Mouse (Mus musculus): ENCODE results near the gene Zfp385c. TPM values are rescaled to one million over a fixed set of nuclear protein-coding genes. Genes with fewer than 3 reads are reported as not detected.

Zfp385c gene
- polyA plus RNA-seq, 1 experiment from 2014 or later = not detected

DNA sequence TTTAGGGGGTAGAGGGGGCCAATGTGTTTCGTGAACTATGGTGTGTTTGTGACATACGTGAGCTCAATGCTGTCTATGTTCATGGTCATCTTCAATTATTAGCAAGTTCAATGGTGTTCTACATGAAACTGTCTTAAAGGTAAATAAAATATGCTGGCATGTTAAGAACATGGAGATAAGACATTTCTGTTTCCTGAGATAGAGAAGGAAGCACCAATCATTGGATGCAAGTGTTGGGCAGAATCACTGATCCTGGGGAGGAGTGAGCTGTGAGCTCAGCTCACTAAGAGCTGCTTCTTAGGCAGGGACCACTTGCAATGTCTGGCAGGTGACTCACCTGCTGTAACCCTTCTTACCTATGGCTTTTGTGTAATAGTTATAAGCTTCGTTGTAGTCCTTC lies 90.9 kb downstream of the Zfp385c start:
- H3K27me3 ChIP-seq (ENCODE audit: control insufficient read depth, insufficient read depth, low read length) = no peaks in the 10 kb centered on the region
- no peaks in the 10 kb centered on the region for H3K9me3 ChIP-seq (ENCODE audit: control insufficient read depth, low read length)
- H3K36me3 ChIP-seq (ENCODE audit: control insufficient read depth, insufficient read depth, low read length) = peaks cover 18% of the 10 kb centered on the region
- H3K4me2 ChIP-seq (ENCODE audit: low read depth) = no peak overlapping the region
- H3K4me1 ChIP-seq (ENCODE audit: control insufficient read depth, insufficient read depth, low read length) = no peaks in the 10 kb centered on the region
- ATAC-seq (ENCODE audit: insufficient read depth, low FRiP score, low TSS enrichment) = no peak
- no peak overlapping the region for H3K27ac ChIP-seq (ENCODE audit: low read depth, low read length)
- no peak overlapping the region for H3K9ac ChIP-seq (ENCODE audit: low read length)
- H3K4me3 ChIP-seq (ENCODE audit: low read depth, low read length) = no peak overlapping the region
- no peak for DNase-seq (ENCODE audit: low spot score)
- WGBS = 90% methylated on average over 3 of the region's 3 CpGs

DNA sequence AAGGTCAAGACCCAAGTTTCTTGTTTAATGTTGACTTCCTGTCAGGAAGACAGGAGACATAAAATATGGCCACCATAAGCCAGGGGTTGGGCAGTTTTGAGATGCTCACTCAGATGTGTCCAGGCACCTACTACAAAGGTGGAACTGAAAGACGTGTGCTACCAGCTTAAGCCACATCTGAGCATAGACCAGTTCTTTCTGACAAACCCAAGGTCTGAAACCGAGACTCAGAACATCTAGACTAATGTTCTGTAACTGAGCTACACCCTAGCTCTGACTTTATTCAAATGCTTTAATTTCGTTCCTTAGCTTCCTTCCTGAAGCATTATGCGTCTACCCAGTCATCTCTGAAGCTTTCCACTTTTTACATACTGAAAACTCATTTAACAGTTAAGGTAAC lies 94.2 kb downstream of the Zfp385c start:
- ATAC-seq (ENCODE audit: insufficient read depth, low FRiP score, low TSS enrichment) = no peak
- no peak for DNase-seq (ENCODE audit: low spot score)
- no peak overlapping the region for H3K4me3 ChIP-seq (ENCODE audit: low read depth, low read length)
- peaks cover 22% of the 10 kb centered on the region for H3K36me3 ChIP-seq (ENCODE audit: control insufficient read depth, insufficient read depth, low read length)
- no peaks in the 10 kb centered on the region for H3K9me3 ChIP-seq (ENCODE audit: control insufficient read depth, low read length)
- no peaks in the 10 kb centered on the region for H3K4me1 ChIP-seq (ENCODE audit: control insufficient read depth, insufficient read depth, low read length)
- H3K27ac ChIP-seq (ENCODE audit: low read depth, low read length) = no peak overlapping the region
- WGBS = 89% methylated on average over 4 of the region's 4 CpGs
- H3K4me2 ChIP-seq (ENCODE audit: low read depth) = no peak overlapping the region
- no peaks in the 10 kb centered on the region for H3K27me3 ChIP-seq (ENCODE audit: control insufficient read depth, insufficient read depth, low read length)
- H3K9ac ChIP-seq (ENCODE audit: low read length) = no peak overlapping the region

DNA sequence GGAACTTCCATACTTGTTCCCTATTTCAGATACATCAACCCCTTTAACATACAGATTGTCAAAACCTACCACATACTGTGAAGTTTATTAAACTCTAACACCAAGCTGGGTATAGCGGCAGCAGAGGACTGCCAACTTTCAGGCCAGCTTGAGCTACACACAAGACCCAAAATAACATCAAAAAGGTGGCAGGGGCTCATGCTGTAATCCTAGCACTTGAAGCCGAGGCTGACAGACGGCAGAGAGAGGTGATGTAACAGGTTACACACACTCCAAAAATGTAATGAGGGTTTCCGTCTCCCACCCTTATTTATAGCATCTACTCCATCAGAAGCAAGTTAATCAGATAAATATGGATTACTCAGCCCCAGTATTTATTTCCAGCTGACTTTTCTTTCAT lies 96.7 kb downstream of the Zfp385c start:
- no peak overlapping the region for H3K4me3 ChIP-seq (ENCODE audit: low read depth, low read length)
- H3K27ac ChIP-seq (ENCODE audit: low read depth, low read length) = no peak overlapping the region
- H3K9me3 ChIP-seq (ENCODE audit: control insufficient read depth, low read length) = no peaks in the 10 kb centered on the region
- H3K4me1 ChIP-seq (ENCODE audit: control insufficient read depth, insufficient read depth, low read length) = no peaks in the 10 kb centered on the region
- DNase-seq (ENCODE audit: low spot score) (no peak), ATAC-seq (ENCODE audit: insufficient read depth, low FRiP score, low TSS enrichment) (no peak)
- no peaks in the 10 kb centered on the region for H3K27me3 ChIP-seq (ENCODE audit: control insufficient read depth, insufficient read depth, low read length)
- H3K9ac ChIP-seq (ENCODE audit: low read length) = no peak overlapping the region
- H3K36me3 ChIP-seq (ENCODE audit: control insufficient read depth, insufficient read depth, low read length) = peaks cover 22% of the 10 kb centered on the region
- no peak overlapping the region for H3K4me2 ChIP-seq (ENCODE audit: low read depth)
- 90% methylated on average over 4 of the region's 4 CpGs for WGBS

DNA sequence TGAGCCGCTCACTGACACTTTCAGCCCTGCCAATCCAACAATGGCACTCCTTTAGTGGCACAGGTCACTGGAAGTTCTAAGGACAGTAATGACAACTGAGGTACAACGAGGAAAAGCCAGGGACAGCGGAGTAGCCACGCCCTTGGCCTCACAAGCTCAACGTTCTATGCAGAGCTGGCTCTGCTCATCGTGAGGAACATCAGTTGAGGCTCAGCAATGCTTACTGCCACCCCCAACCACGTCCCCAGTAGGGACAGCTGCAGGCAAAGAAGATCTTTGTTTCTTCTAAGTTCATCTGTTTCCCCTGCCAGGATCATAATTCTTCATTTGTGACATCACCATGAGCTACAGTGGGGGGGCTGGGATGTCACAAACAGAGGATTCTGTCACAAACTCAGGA lies 97.6 kb downstream of the Zfp385c start:
- peaks cover 21% of the 10 kb centered on the region for H3K36me3 ChIP-seq (ENCODE audit: control insufficient read depth, insufficient read depth, low read length)
- 89% methylated on average over 7 of the region's 7 CpGs for WGBS
- ATAC-seq (ENCODE audit: insufficient read depth, low FRiP score, low TSS enrichment) = no peak

DNA sequence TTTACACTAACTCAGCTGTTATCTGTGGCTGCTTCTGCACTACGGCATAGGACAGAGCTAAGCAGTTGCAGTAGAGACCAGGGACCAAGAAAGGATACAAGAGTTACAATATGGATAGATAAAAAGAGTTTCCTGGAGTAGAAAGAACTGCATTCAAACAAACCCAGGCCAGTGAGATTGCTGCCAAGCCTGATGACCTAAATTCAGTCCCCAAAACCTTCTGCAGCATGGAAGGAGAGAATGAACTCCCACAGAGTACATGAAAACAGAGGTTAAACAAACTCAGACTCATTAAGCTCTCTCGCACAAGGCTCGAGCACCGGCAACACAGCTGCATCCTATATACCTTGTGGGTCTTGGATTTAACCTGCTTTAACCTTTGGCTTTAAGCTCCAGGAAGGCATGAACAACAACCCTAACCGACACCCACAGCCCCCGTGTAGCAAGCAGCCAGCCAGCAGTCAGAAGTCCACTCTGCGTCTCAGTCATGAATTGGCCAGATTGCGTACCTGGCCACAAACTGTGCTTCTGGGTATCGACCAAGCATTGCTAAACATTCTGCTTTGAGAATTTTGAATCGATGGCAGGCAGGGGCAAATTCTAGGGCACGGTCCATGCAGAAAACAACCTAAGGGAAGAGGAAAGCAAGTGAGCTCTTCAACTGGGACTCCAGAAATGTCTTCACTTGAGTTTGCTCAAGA lies 99.8 kb downstream of the Zfp385c start:
- 93% methylated on average over 11 of the region's 11 CpGs for WGBS
- no peak overlapping the region for H3K9ac ChIP-seq (ENCODE audit: low read length)
- no peak overlapping the region for H3K4me3 ChIP-seq (ENCODE audit: low read depth, low read length)
- no peaks in the 10 kb centered on the region for H3K4me1 ChIP-seq (ENCODE audit: control insufficient read depth, insufficient read depth, low read length)
- peaks cover 21% of the 10 kb centered on the region for H3K36me3 ChIP-seq (ENCODE audit: control insufficient read depth, insufficient read depth, low read length)
- DNase-seq (ENCODE audit: low spot score) (no peak), ATAC-seq (ENCODE audit: insufficient read depth, low FRiP score, low TSS enrichment) (no peak)
- no peaks in the 10 kb centered on the region for H3K9me3 ChIP-seq (ENCODE audit: control insufficient read depth, low read length)
- H3K4me2 ChIP-seq (ENCODE audit: low read depth) = no peak overlapping the region
- H3K27me3 ChIP-seq (ENCODE audit: control insufficient read depth, insufficient read depth, low read length) = no peaks in the 10 kb centered on the region
- no peak overlapping the region for H3K27ac ChIP-seq (ENCODE audit: low read depth, low read length)

More for the DNA sequence above, 97.6 kb downstream of the Zfp385c start:
- Histone ChIP-seq H3K4me3 (ENCODE audit: low read depth, low read length) (no peak overlapping the region), H3K9me3 (ENCODE audit: control insufficient read depth, low read length) (no peaks in the 10 kb centered on the region), H3K4me1 (ENCODE audit: control insufficient read depth, insufficient read depth, low read length) (no peaks in the 10 kb centered on the region), H3K27me3 (ENCODE audit: control insufficient read depth, insufficient read depth, low read length) (no peaks in the 10 kb centered on the region), H3K27ac (ENCODE audit: low read depth, low read length) (no peak overlapping the region), H3K4me2 (ENCODE audit: low read depth) (no peak overlapping the region), H3K9ac (ENCODE audit: low read length) (no peak overlapping the region)
- DNase-seq (ENCODE audit: low spot score) = no peak

DNA sequence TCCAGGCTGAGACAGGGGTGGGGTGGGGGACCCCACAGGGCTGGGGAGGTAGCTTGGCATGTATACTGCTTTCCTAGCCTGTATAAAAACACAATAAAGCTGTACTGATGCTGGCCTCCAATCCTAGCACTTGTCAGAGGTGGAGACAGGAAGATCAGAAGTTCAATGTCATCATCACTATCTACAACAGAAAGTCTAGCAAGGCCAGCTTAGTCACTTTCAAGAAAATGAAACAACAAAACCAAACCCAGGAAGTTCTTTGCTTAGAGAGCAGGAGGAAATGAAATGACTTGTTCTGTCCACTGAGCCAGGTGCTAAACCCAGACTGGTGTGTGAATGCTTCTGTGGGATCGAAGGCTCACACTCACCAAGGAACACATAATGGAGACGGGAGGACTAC lies 103.8 kb downstream of the Zfp385c start:
- H3K9me3 ChIP-seq (ENCODE audit: control insufficient read depth, low read length) = no peaks in the 10 kb centered on the region
- ATAC-seq (ENCODE audit: insufficient read depth, low FRiP score, low TSS enrichment) = no peak
- no peak overlapping the region for H3K9ac ChIP-seq (ENCODE audit: low read length)
- no peak overlapping the region for H3K27ac ChIP-seq (ENCODE audit: low read depth, low read length)
- no peaks in the 10 kb centered on the region for H3K27me3 ChIP-seq (ENCODE audit: control insufficient read depth, insufficient read depth, low read length)
- peaks cover 40% of the 10 kb centered on the region for H3K36me3 ChIP-seq (ENCODE audit: control insufficient read depth, insufficient read depth, low read length)
- WGBS = 97% methylated on average over 2 of the region's 2 CpGs
- H3K4me3 ChIP-seq (ENCODE audit: low read depth, low read length) = no peak overlapping the region
- no peaks in the 10 kb centered on the region for H3K4me1 ChIP-seq (ENCODE audit: control insufficient read depth, insufficient read depth, low read length)
- no peak for DNase-seq (ENCODE audit: low spot score)
- no peak overlapping the region for H3K4me2 ChIP-seq (ENCODE audit: low read depth)

DNA sequence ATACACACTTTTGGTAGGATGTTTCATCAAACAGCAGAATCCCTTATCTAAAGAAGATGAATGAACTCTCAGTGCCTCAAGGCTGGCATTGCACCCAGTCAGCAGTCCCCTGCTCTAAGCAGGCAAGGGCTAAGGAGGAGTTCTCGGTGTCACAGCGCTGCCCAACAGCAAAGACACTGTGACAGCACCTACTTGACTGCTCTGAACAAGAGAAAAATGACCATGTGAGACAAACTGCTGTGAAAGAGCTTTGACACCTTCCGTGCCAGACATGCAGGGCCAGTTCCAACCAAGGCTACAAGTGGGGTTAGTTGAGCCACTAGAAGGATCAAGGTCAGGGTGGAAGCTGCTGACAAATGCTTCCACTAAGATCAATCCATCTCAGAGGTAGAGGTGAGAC lies 107.1 kb downstream of the Zfp385c start:
- H3K36me3 ChIP-seq (ENCODE audit: control insufficient read depth, insufficient read depth, low read length) = peaks cover 50% of the 10 kb centered on the region
- H3K27me3 ChIP-seq (ENCODE audit: control insufficient read depth, insufficient read depth, low read length) = no peaks in the 10 kb centered on the region
- H3K4me2 ChIP-seq (ENCODE audit: low read depth) = no peak overlapping the region
- WGBS = 98% methylated on average over 3 of the region's 3 CpGs
- H3K4me3 ChIP-seq (ENCODE audit: low read depth, low read length) = no peak overlapping the region
- DNase-seq (ENCODE audit: low spot score) = no peak
- no peak overlapping the region for H3K27ac ChIP-seq (ENCODE audit: low read depth, low read length)
- no peak for ATAC-seq (ENCODE audit: insufficient read depth, low FRiP score, low TSS enrichment)
- H3K4me1 ChIP-seq (ENCODE audit: control insufficient read depth, insufficient read depth, low read length) = no peaks in the 10 kb centered on the region
- H3K9me3 ChIP-seq (ENCODE audit: control insufficient read depth, low read length) = no peaks in the 10 kb centered on the region
- no peak overlapping the region for H3K9ac ChIP-seq (ENCODE audit: low read length)

DNA sequence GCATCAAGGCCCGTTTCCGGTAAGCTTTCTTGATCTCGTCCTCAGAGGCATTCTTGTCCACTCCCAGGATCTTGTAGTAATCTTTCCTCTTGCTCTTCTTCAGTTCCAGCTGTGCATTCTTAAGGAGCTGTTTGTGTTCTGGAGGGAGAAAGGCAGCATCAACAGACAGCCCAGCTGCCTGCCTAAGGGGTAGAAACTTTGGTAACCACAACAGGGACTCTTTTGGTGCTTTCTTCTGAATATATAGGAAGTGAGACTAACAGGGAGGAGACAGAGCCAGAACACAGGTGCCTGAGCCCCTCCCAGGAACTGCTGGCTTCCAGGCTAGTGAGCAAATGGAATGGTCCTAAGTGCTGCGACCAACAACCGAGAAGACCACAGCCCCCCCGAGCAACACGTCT lies 107.7 kb downstream of the Zfp385c start:
- no peaks in the 10 kb centered on the region for H3K27me3 ChIP-seq (ENCODE audit: control insufficient read depth, insufficient read depth, low read length)
- no peaks in the 10 kb centered on the region for H3K9me3 ChIP-seq (ENCODE audit: control insufficient read depth, low read length)
- no peak overlapping the region for H3K4me2 ChIP-seq (ENCODE audit: low read depth)
- WGBS = 85% methylated on average over 7 of the region's 7 CpGs
- H3K27ac ChIP-seq (ENCODE audit: low read depth, low read length) = no peak overlapping the region
- no peak for ATAC-seq (ENCODE audit: insufficient read depth, low FRiP score, low TSS enrichment)
- DNase-seq (ENCODE audit: low spot score) = no peak
- no peak overlapping the region for H3K4me3 ChIP-seq (ENCODE audit: low read depth, low read length)
- H3K36me3 ChIP-seq (ENCODE audit: control insufficient read depth, insufficient read depth, low read length) = peaks cover 46% of the 10 kb centered on the region
- no peaks in the 10 kb centered on the region for H3K4me1 ChIP-seq (ENCODE audit: control insufficient read depth, insufficient read depth, low read length)
- no peak overlapping the region for H3K9ac ChIP-seq (ENCODE audit: low read length)

DNA sequence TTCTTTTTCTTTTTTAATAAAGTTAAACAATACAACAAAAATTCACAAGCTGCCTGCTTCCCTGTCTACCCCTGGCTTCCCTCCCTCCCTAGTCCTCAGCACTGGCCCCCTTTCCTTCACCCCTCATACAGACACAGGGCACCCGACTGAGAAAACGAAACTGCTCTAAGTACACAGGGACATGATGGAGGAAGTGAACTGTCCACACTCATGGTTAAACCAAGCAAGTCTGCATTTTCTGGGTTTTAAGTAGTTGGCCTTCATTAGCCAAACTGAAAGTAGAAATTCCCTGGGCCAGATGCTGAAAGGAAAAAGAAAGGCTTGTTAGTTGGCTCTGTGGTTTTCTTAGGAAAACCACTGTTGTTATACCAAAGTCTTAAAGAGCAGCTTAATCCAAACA lies 109.4 kb downstream of the Zfp385c start:
- no peaks in the 10 kb centered on the region for H3K27me3 ChIP-seq (ENCODE audit: control insufficient read depth, insufficient read depth, low read length)
- WGBS = 88% methylated on average over 2 of the region's 2 CpGs
- no peak overlapping the region for H3K9ac ChIP-seq (ENCODE audit: low read length)
- H3K4me3 ChIP-seq (ENCODE audit: low read depth, low read length) = no peak overlapping the region
- no peak for DNase-seq (ENCODE audit: low spot score)
- H3K27ac ChIP-seq (ENCODE audit: low read depth, low read length) = no peak overlapping the region
- no peak for ATAC-seq (ENCODE audit: insufficient read depth, low FRiP score, low TSS enrichment)
- H3K9me3 ChIP-seq (ENCODE audit: control insufficient read depth, low read length) = no peaks in the 10 kb centered on the region
- peaks cover 40% of the 10 kb centered on the region for H3K36me3 ChIP-seq (ENCODE audit: control insufficient read depth, insufficient read depth, low read length)
- no peak overlapping the region for H3K4me2 ChIP-seq (ENCODE audit: low read depth)
- no peaks in the 10 kb centered on the region for H3K4me1 ChIP-seq (ENCODE audit: control insufficient read depth, insufficient read depth, low read length)

All from neural tube, embryonic 11.5 days (tissue).